Comparison of ENCODE assay signal across 8 mouse cellular contexts in the genomic region with DNA sequence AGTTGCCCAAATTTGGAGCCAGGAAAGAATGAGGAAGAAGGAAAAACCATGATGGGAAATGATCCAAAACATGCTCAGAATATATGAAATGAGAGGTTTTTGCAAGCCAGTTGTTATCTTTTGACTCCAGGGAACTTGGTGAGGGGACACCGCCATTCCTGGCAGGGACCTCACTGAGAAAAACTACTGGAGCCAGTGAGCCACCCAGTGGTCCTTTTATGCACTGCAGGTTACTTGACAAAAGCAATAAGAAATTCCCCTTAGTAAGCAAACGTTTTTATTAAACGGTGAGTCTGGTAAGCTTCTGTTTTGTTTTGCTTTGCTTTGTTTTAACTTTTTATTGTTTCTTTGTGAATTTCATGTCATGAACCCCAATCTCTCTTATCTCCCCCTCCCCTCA.
A peak's percentile ranks its signal among the peaks of the same experiment; 100 is the strongest.
DNase-seq lines count a peak whose midpoint lies in the region; ATAC-seq and TF ChIP-seq lines count a peak whose summit lies in the region.
"Had no signal": no experiment of that assay in that cellular context is flagged by ENCODE, and none has a peak within 500 bp of the region (broad histone marks: within the 10 kb centered on the region; RNA-seq: fewer than 3 reads in every experiment).

No protein-coding gene starts in this region.

- TF ChIP-seq POLR2A in embryonic fibroblast, embryonic 13.5 days (IDR thresholded peaks at IDR 0.05; ENCODE audit: low read depth, low read length) = no peak
- no peak for TF ChIP-seq POLR2A in small intestine, adult 2 months (IDR thresholded peaks at IDR 0.05; ENCODE audit: low read depth, low read length)

- TF ChIP-seq EP300 in lung, postnatal 0 days (IDR thresholded peaks at IDR 0.05) = no peak

- no peak overlapping the region for H3K27ac ChIP-seq in midbrain, embryonic 10.5 days (replicated peaks)
- no peak overlapping the region for H3K27ac ChIP-seq in midbrain, embryonic 15.5 days
- H3K27ac ChIP-seq in embryonic fibroblast, embryonic 13.5 days (ENCODE audit: insufficient read depth, low read length) = no peak overlapping the region
- H3K27ac ChIP-seq in lung, postnatal 0 days (ENCODE audit: low read length) = no peak overlapping the region
- H3K27ac ChIP-seq in small intestine, adult 2 months (ENCODE audit: insufficient read depth, low read depth, low read length) = no peak overlapping the region
- H3K27ac ChIP-seq: heart, embryonic 15.5 days had no signal

- no peak overlapping the region for H3K9ac ChIP-seq in midbrain, embryonic 15.5 days
- no peak overlapping the region for H3K9ac ChIP-seq in lung, postnatal 0 days (replicated peaks; ENCODE audit: low read depth)
- H3K9ac ChIP-seq: heart, embryonic 15.5 days had no signal

- no peak for ATAC-seq in midbrain, embryonic 15.5 days (replicated peaks)
- ATAC-seq in lung, postnatal 0 days = no peak

- H3K4me3 ChIP-seq in midbrain, embryonic 10.5 days = no peak overlapping the region
- no peak overlapping the region for H3K4me3 ChIP-seq in midbrain, embryonic 15.5 days
- no peak overlapping the region for H3K4me3 ChIP-seq in embryonic fibroblast, embryonic 13.5 days (ENCODE audit: insufficient read depth, low read length)
- no peak overlapping the region for H3K4me3 ChIP-seq in lung, postnatal 0 days (ENCODE audit: low read depth, low read length)
- H3K4me3 ChIP-seq in small intestine, adult 2 months (ENCODE audit: low read depth, low read length) = no peak overlapping the region
- H3K4me3 ChIP-seq: heart, embryonic 15.5 days had no signal

- H3K27me3 ChIP-seq in midbrain, embryonic 10.5 days (ENCODE audit: low read depth, poor library complexity, severe bottlenecking) = 0 out of 2 replicates have a peak, but pooled peaks cover 6% of the 10 kb centered on the region
- no peaks in the 10 kb centered on the region for H3K27me3 ChIP-seq in midbrain, embryonic 15.5 days (replicated peaks)
- no peaks in the 10 kb centered on the region for H3K27me3 ChIP-seq in lung, postnatal 0 days (replicated peaks; ENCODE audit: insufficient read depth, low read length)
- H3K27me3 ChIP-seq in small intestine, adult 2 months (ENCODE audit: control insufficient read depth, insufficient read depth, low read length) = no peaks in the 10 kb centered on the region

- 0 out of 2 replicates have a peak, but pooled peaks have one; percentile 19 for TF ChIP-seq CTCF in embryonic fibroblast, embryonic 13.5 days (IDR thresholded peaks at IDR 0.05; ENCODE audit: borderline replicate concordance, insufficient read depth, low read length)
- TF ChIP-seq CTCF in lung, postnatal 0 days (IDR thresholded peaks at IDR 0.05) = peak; percentile 75
- peak; percentile 45; the same call in 1 of the 2 replicates for TF ChIP-seq CTCF in small intestine, adult 2 months (IDR thresholded peaks at IDR 0.05; ENCODE audit: extremely low read depth, insufficient read length, insufficient replicate concordance, low read depth, low read length)

- H3K4me1 ChIP-seq in midbrain, embryonic 10.5 days = no peaks in the 10 kb centered on the region
- H3K4me1 ChIP-seq in midbrain, embryonic 15.5 days = no peaks in the 10 kb centered on the region
- H3K4me1 ChIP-seq in embryonic fibroblast, embryonic 13.5 days (ENCODE audit: control insufficient read depth, insufficient read depth, low read length) = no peaks in the 10 kb centered on the region
- H3K4me1 ChIP-seq in lung, postnatal 0 days (ENCODE audit: insufficient read depth, low read depth, low read length) = no peaks in the 10 kb centered on the region
- H3K4me1 ChIP-seq in small intestine, adult 2 months (ENCODE audit: control insufficient read depth, insufficient read depth, insufficient read length, low read length) = no peaks in the 10 kb centered on the region
- H3K4me1 ChIP-seq: heart, embryonic 15.5 days had no signal

- peak; percentile 69 for DNase-seq in midbrain, embryonic 10.5 days (ENCODE audit: low spot score)
- DNase-seq in adrenal gland, postnatal 25 days = peak; percentile 52
- DNase-seq in layer of hippocampus, adult 18-20 months (ENCODE audit: low spot score in 2 of 2) = peak; percentile 46 to 82
- DNase-seq in lung, postnatal 0 days (ENCODE audit: low spot score) = peak; percentile 63

- H3K4me2 ChIP-seq in midbrain, embryonic 15.5 days = no peak overlapping the region
- H3K4me2 ChIP-seq in lung, postnatal 0 days (replicated peaks; ENCODE audit: low read depth, low read length) = no peak overlapping the region
- H3K4me2 ChIP-seq: heart, embryonic 15.5 days had no signal

- H3K36me3 ChIP-seq in midbrain, embryonic 10.5 days = no peaks in the 10 kb centered on the region
- no peaks in the 10 kb centered on the region for H3K36me3 ChIP-seq in midbrain, embryonic 15.5 days (replicated peaks)
- no peaks in the 10 kb centered on the region for H3K36me3 ChIP-seq in lung, postnatal 0 days (ENCODE audit: insufficient read depth, low read length)
- H3K36me3 ChIP-seq in small intestine, adult 2 months (ENCODE audit: control insufficient read depth, insufficient read depth, low read length) = no peaks in the 10 kb centered on the region
- H3K36me3 ChIP-seq: heart, embryonic 15.5 days had no signal

- 17% methylated on average over 3 of the region's 3 CpGs for WGBS in midbrain, embryonic 10.5 days
- 7% methylated on average over 3 of the region's 3 CpGs for WGBS in midbrain, embryonic 15.5 days
- WGBS in lung, postnatal 0 days = 5% methylated on average over 3 of the region's 3 CpGs
- 4% methylated on average over 3 of the region's 3 CpGs for WGBS in small intestine, adult 2 months

- H3K9me3 ChIP-seq in midbrain, embryonic 10.5 days (replicated peaks) = no peaks in the 10 kb centered on the region
- H3K9me3 ChIP-seq in midbrain, embryonic 15.5 days = no peaks in the 10 kb centered on the region
- H3K9me3 ChIP-seq in lung, postnatal 0 days (ENCODE audit: low read length) = no peaks in the 10 kb centered on the region
- H3K9me3 ChIP-seq: heart, embryonic 15.5 days had no signal

Comparison
In these comparisons a context has a peak if more than half of its experiments do, and no peak if none do; other contexts are left out.
1. CTCF ChIP-seq: peak in every context shown above with its lines; median percentile 75 in lung, postnatal 0 days; 45 in small intestine, adult 2 months; 19 in embryonic fibroblast, embryonic 13.5 days.